Mouse (Mus musculus) retina, postnatal 7 days (tissue): ENCODE data around the gene Nlgn2.

ENCODE experiments used
- DNase-seq: peaks from one replicate; pipeline ENCODE4 v3.0.0-alpha.2; 2012; ENCODE audit warnings: low read depth, low spot score

Nlgn2 gene

GRCm38 (mm10) chr11:69795983-69796435 is 41.6 kb downstream of the Nlgn2 start:
- DNase-seq = no peak

- DNase-seq = peak; percentile 86
Measured at GRCm38 (mm10) chr11:69795168-69795982, 42.2 kb downstream of the Nlgn2 start, which contains the start of gene Chrnb1. Chrnb1 (minus strand) TSS chr11:69795943.

GRCm38 (mm10) chr11:69793429-69793828 is 44.2 kb downstream of the Nlgn2 start:
- DNase-seq = no peak

GRCm38 (mm10) chr11:69791420-69791819 is 46.2 kb downstream of the Nlgn2 start:
- DNase-seq = no peak

GRCm38 (mm10) chr11:69789431-69789830 is 48.2 kb downstream of the Nlgn2 start:
- no peak for DNase-seq

- DNase-seq = no peak
Measured at GRCm38 (mm10) chr11:69787306-69787705, 50.3 kb downstream of the Nlgn2 start.

- DNase-seq = no peak
Measured at GRCm38 (mm10) chr11:69784793-69785272, 52.8 kb downstream of the Nlgn2 start.

GRCm38 (mm10) chr11:69781828-69782227 is 55.8 kb downstream of the Nlgn2 start:
- no peak for DNase-seq

GRCm38 (mm10) chr11:69778985-69779384 is 58.6 kb downstream of the Nlgn2 start:
- DNase-seq = no peak

- DNase-seq = no peak
Measured at GRCm38 (mm10) chr11:69778258-69778982, 59.2 kb downstream of the Nlgn2 start.

GRCm38 (mm10) chr11:69777504-69778257 is 59.9 kb downstream of the Nlgn2 start:
- DNase-seq = no peak

- no peak for DNase-seq
Measured at GRCm38 (mm10) chr11:69776488-69776887, 61.1 kb downstream of the Nlgn2 start.

- DNase-seq = no peak
Measured at GRCm38 (mm10) chr11:69775716-69776115, 61.9 kb downstream of the Nlgn2 start.

- DNase-seq = no peak
Measured at GRCm38 (mm10) chr11:69774961-69775360, 62.6 kb downstream of the Nlgn2 start.
